Mouse (Mus musculus) midbrain, embryonic 10.5 days (tissue): ENCODE measurements around the gene Tmem268. TPM values are rescaled to one million over a fixed set of nuclear protein-coding genes. Genes with fewer than 3 reads are reported as not detected.
A peak's percentile ranks its signal among the peaks of the same experiment; 100 is the strongest.

ENCODE experiments used
- DNase-seq: peaks from one replicate; pipeline ENCODE4 v3.0.0-alpha.2; 2017; ENCODE audit warnings: low spot score
- H3K27ac ChIP-seq: fragments of 300-500 bp; sonication (generic); replicated peaks from 2 replicates; pipeline ENCODE4 v1.5.1; 2016; ENCODE audit warnings: mild to moderate bottlenecking
- H3K27me3 ChIP-seq: fragments of 300-500 bp; sonication (generic); 2 replicates; pipeline ENCODE4 v1.6.1; 2016; ENCODE audit warnings: low read depth, mild to moderate bottlenecking; ENCODE audit not compliant: poor library complexity, severe bottlenecking
- H3K36me3 ChIP-seq: fragments of 300-500 bp; sonication (generic); 2 replicates; pipeline ENCODE4 v1.6.1; 2016; ENCODE audit warnings: mild to moderate bottlenecking, moderate library complexity
- H3K4me1 ChIP-seq: fragments of 300-500 bp; sonication (generic); 2 replicates; pipeline ENCODE4 v1.6.1; 2016
- H3K4me3 ChIP-seq: fragments of 300-500 bp; sonication (generic); 2 replicates; pipeline ENCODE4 v1.5.1; 2016; ENCODE audit warnings: mild to moderate bottlenecking, moderate library complexity
- H3K9me3 ChIP-seq: fragments of 300-500 bp; sonication (generic); replicated peaks from 2 replicates; pipeline ENCODE4 v1.6.1; 2016; ENCODE audit warnings: mild to moderate bottlenecking
- WGBS: fragments of 180-500 bp; shearing (Covaris S2); methylation state at CpG from one replicate; pipeline ENCODE4 v1.1.7; 2016; 5-methylcytosine and 5-hydroxymethylcytosine counted together
- polyA plus RNA-seq: library from polyadenylated mRNA; unstranded; fragments of >200 nt; fragmentation: Nextera tagmentation; extraction: Ambion mirVana; gene quantifications from 2 replicates; pipeline ENCODE4 v1.2.1, GENCODE M21; 2016

The Tmem268 gene
- polyA plus RNA-seq, 1 experiment from 2014 or later = 10.0 TPM

DNA sequence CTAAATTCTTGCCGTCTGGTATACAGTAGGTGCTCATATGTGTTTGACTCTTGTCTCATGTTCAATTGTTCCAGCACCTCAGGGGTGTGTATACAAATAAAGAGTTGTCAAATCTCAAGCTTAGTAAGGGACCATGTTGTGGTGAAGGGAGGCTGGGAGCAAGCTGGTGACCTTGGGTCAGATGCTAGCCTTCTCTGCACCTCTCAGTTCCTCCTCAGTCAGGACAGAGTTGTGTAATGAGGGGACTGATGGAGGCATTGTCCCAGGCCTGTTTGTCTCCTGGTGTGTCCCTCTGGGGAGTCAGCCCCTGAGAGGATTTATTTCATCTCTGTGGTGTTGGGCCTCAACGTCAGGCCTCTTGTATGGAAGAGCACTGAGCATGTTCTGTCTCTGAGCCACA, 27.7 kb downstream of the Tmem268 start:
- DNase-seq = no peak
- WGBS = 75% methylated on average over 2 of the region's 2 CpGs
- no peaks in the 10 kb centered on the region for H3K27me3 ChIP-seq
- no peak overlapping the region for H3K27ac ChIP-seq
- H3K4me1 ChIP-seq = peaks cover 2% of the 10 kb centered on the region; the same call in 1 of the 2 replicates
- H3K4me3 ChIP-seq = no peak overlapping the region
- peaks cover 11% of the 10 kb centered on the region for H3K36me3 ChIP-seq
- H3K9me3 ChIP-seq = no peaks in the 10 kb centered on the region

DNA sequence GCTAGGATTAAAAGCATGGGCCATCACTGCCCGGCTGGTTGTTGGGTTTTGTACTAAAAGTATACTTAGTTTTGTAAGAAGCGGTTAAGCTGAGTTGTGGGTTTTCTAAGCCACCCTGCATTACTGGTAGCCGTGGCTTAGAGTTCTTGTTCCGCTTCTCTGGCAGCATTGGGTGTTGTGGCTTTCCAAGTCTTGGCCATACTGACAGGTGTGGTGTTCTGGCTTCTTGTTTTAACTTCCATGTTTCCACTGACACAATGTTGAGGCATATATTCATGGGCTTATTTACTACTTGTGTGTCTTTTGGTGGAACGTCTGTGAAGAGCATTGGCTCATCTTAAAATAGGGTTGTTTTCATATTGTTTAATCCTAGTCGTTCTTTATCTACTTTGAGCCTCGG, 31.4 kb downstream of the Tmem268 start:
- Histone ChIP-seq H3K27ac (no peak overlapping the region), H3K36me3 (no peaks in the 10 kb centered on the region), H3K27me3 (no peaks in the 10 kb centered on the region), H3K4me1 (peaks cover 9% of the 10 kb centered on the region), H3K4me3 (no peak overlapping the region), H3K9me3 (no peaks in the 10 kb centered on the region)
- WGBS = 91% methylated on average over 7 of the region's 7 CpGs
- no peak for DNase-seq

DNA sequence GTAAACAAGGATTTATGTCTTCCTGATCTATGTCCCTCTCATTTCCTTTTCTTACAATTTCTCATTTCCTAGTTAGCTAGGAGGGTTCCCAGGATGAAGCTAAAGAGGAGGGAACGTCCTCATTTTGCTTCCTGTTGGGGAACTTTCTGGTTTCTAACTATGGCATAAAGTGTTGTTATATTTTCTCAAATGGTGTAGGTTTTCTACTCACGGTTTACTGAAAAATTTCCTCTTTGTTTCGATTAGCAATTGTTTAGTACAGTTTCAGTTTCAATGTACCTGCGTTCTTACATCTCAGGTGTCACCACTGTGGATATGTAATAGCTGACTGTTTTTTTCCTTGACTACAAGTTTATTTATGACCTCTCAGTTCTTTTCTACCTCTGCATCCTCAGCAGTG, 32.0 kb downstream of the Tmem268 start:
- no peaks in the 10 kb centered on the region for H3K36me3 ChIP-seq
- DNase-seq = no peak
- H3K27me3 ChIP-seq = no peaks in the 10 kb centered on the region
- H3K4me3 ChIP-seq = no peak overlapping the region
- WGBS = 90% methylated on average over 4 of the region's 4 CpGs
- peaks cover 13% of the 10 kb centered on the region for H3K4me1 ChIP-seq
- H3K27ac ChIP-seq = no peak overlapping the region
- H3K9me3 ChIP-seq = no peaks in the 10 kb centered on the region

DNA sequence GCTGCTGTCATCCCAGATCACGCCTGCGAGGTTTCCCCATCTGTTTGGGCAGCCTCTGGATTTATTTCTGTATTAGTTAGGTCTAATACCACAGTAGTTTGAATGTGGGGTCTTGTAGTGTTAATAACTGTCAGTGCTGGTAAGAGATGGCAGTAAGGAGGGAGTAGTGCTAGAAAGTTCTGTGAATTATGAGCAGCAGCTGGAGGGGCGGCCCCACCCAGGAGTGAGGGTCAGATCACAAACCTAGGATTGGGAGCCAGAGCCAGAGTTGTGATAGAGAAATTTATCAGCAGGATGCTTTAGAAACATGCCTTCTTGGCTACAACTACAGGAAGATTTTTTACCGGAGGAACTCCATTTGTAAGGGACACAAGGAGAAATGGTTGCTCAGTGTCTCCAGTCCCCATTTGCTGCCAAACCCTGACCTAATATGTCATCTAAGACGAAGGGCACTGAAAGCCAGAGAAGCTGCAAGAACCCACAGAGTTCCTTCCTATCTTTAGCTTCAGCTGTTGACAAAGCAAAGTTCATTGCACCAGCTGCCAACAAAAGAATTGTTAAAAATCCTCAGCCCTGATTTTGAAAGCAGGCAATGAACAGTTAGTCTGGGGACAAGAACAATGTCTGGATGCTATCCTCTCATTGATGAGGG, 36.0 kb downstream of the Tmem268 start:
- 78% methylated on average over 5 of the region's 5 CpGs for WGBS
- DNase-seq = no peak
- H3K4me1 ChIP-seq = peaks cover 13% of the 10 kb centered on the region
- no peaks in the 10 kb centered on the region for H3K27me3 ChIP-seq
- no peak overlapping the region for H3K27ac ChIP-seq
- H3K36me3 ChIP-seq = no peaks in the 10 kb centered on the region
- H3K9me3 ChIP-seq = no peaks in the 10 kb centered on the region
- no peak overlapping the region for H3K4me3 ChIP-seq

DNA sequence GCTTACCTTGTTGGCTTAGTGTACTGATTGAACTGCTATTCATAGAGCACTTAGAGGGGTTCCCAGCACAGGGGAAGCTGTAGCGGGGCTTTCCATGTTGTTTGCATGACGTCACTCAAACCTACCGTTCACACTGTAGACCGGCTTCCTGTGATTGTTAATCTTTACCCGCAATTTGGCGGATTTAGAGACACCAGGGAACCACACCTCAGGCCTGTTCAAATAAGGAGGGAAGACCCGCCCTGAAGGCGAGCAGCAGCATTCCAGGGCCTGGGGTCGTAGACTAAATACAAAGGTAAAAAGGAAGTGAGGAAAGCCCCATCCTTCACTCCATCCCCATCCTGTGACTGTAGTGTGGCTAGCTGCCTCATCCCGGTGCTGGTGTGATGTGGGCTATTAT, 36.7 kb downstream of the Tmem268 start:
- Histone ChIP-seq H3K36me3 (no peaks in the 10 kb centered on the region), H3K27ac (peak overlapping the region; percentile 24; the same call in 1 of the 2 replicates), H3K27me3 (no peaks in the 10 kb centered on the region), H3K4me1 (peaks cover 13% of the 10 kb centered on the region), H3K4me3 (no peak overlapping the region), H3K9me3 (no peaks in the 10 kb centered on the region)
- WGBS = 88% methylated on average over 10 of the region's 10 CpGs
- DNase-seq = no peak

DNA sequence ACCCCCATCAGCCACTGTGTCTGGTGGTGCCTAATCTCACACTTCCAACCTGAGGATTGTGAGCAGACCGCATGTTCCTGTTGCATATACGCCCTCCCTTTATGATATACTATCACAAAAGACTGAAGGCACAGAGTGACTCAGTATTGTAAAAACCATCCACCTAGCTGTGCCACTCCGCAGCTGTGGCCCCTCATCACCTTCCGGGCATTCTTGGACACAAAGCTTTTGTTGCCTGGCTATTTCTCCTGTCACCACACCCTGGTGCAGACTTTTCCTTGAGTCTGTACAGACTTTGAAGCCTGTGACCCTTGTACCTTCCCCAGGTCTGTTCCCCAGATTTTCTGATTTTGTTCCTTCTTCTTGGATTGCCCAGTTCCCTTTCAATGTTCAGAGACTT, 37.4 kb downstream of the Tmem268 start:
- H3K9me3 ChIP-seq = no peaks in the 10 kb centered on the region
- H3K4me1 ChIP-seq = peaks cover 13% of the 10 kb centered on the region
- no peak overlapping the region for H3K27ac ChIP-seq
- H3K27me3 ChIP-seq = no peaks in the 10 kb centered on the region
- no peak for DNase-seq
- no peak overlapping the region for H3K4me3 ChIP-seq
- 92% methylated on average over 4 of the region's 4 CpGs for WGBS
- H3K36me3 ChIP-seq = no peaks in the 10 kb centered on the region

DNA sequence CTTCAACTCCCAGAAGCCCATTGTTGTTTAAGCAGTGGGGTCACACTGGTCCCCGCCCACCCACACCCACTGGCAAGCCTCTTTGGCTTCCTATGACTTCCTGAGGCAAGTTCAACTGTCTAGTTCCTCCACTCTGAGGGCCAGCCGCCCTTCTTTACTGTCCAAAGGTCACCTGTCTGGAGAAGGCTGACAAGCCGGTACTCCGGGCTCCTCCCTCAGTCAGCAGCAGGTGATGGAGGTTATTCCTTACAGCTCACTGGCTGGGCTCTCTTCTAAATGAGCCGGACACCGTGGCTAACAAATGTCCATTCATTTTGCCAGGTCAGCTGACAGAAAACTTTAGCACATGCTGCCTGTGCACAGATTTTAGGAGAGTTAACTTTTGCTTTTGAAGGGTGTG, 42.2 kb downstream of the Tmem268 start:
- H3K36me3 ChIP-seq = no peaks in the 10 kb centered on the region
- H3K4me1 ChIP-seq = no peaks in the 10 kb centered on the region
- H3K4me3 ChIP-seq = no peak overlapping the region
- H3K9me3 ChIP-seq = no peaks in the 10 kb centered on the region; the same call in 1 of the 2 replicates
- 88% methylated on average over 6 of the region's 6 CpGs for WGBS
- H3K27me3 ChIP-seq = no peaks in the 10 kb centered on the region
- no peak for DNase-seq
- no peak overlapping the region for H3K27ac ChIP-seq

DNA sequence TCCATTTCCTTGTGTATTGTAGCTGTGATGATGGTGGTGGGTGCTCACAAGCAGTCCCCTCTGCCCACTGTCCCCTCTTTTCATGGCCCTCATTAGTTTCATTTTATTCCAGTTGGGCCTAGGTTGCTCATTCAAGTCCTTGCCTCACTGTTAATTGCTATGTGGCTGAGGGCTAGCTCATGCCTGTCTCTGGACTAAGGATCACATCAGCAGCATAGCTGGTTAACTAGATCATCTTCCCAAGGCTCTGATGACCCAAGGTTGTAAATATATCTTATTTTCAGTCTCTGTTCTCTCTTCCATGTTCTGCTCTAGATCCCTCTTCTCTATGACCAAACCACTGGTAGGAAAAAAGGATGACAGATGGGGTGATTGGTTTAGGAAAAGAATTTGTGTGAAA, 42.7 kb downstream of the Tmem268 start:
- H3K4me3 ChIP-seq = no peak overlapping the region
- H3K27me3 ChIP-seq = no peaks in the 10 kb centered on the region
- no peaks in the 10 kb centered on the region for H3K36me3 ChIP-seq
- H3K9me3 ChIP-seq = no peaks in the 10 kb centered on the region; the same call in 1 of the 2 replicates
- no peaks in the 10 kb centered on the region for H3K4me1 ChIP-seq
- DNase-seq = no peak
- no peak overlapping the region for H3K27ac ChIP-seq

DNA sequence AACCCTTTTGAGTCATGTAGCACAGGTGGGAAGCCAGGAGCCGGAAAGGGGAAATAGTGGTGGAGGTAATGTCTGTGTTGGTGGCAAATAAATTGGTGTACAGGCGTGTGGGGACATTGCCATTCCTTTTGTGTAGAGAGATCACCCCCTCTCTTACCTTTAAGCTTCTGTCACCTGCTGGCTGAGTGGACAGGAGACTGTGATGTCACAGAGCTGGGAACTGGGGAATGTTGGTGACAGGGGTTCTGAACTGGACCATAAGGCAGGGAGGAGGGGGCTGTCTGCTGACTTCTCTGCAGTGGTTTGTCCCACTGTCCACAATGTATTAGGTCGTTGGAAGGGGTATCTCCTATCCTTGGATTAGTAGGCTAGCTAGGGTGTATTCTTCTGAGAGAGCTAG, 46.4 kb downstream of the Tmem268 start, which contains the start of gene Gm11213:
Gm11213 (minus strand) TSS at position 317 of the 400 bp plus-strand sequence.
- H3K9me3 ChIP-seq = no peaks in the 10 kb centered on the region; the same call in 1 of the 2 replicates
- WGBS = 72% methylated on average over 3 of the region's 3 CpGs
- H3K27me3 ChIP-seq = no peaks in the 10 kb centered on the region
- H3K4me3 ChIP-seq = no peak within 1 kb of the TSS
- H3K4me1 ChIP-seq = no peaks in the 10 kb centered on the region
- no peak for DNase-seq
- H3K36me3 ChIP-seq = no peaks in the 10 kb centered on the region
- no peak within 1 kb of the TSS for H3K27ac ChIP-seq

DNA sequence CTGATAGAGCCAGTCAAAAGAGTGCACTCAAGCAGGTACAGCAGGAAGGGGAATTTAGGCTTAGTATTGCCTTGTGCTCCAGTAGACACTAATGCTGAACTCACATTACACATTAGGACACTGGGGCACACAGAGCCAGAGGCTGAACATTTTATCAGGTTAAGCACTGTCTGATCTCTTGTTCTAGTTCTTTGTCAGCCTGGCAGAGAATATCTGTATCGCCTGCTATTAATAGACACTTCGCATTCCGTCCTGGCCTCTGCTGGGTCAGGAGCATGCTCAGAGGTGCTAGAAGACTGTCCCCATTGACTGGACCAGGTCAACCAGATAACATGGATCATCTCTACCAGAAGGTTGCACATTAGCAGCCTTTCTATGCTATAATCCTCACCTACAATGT, 47.0 kb downstream of the Tmem268 start:
- H3K27me3 ChIP-seq = no peaks in the 10 kb centered on the region
- H3K4me1 ChIP-seq = no peaks in the 10 kb centered on the region
- H3K27ac ChIP-seq = no peak overlapping the region
- DNase-seq = no peak
- H3K9me3 ChIP-seq = no peaks in the 10 kb centered on the region; the same call in 1 of the 2 replicates
- H3K36me3 ChIP-seq = no peaks in the 10 kb centered on the region
- WGBS = 98% methylated on average over 3 of the region's 3 CpGs
- no peak overlapping the region for H3K4me3 ChIP-seq

DNA sequence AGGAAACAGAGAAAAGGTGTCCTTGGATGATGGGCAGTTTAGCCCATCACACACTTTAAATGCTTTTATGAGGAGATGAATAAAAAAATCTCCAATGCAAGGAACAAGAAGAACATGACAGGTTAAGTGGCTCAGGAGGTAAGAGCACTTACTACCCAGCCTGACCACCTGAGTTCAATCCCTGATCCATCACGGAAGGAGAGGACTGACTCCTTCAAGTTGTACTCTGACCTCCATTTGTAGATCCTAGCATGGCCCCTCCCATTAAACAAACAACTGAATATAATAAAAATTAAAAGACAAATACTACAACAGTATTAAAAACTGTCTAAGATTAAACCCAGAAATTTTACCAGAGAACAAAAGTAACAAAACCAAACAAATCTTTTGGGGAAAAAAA, 47.4 kb downstream of the Tmem268 start:
- Histone ChIP-seq H3K4me1 (no peaks in the 10 kb centered on the region), H3K9me3 (no peaks in the 10 kb centered on the region; the same call in 1 of the 2 replicates), H3K36me3 (no peaks in the 10 kb centered on the region), H3K27ac (no peak overlapping the region), H3K27me3 (no peaks in the 10 kb centered on the region), H3K4me3 (no peak overlapping the region)
- DNase-seq = no peak
- WGBS = 79% methylated on average over 1 of the region's 1 CpGs

DNA sequence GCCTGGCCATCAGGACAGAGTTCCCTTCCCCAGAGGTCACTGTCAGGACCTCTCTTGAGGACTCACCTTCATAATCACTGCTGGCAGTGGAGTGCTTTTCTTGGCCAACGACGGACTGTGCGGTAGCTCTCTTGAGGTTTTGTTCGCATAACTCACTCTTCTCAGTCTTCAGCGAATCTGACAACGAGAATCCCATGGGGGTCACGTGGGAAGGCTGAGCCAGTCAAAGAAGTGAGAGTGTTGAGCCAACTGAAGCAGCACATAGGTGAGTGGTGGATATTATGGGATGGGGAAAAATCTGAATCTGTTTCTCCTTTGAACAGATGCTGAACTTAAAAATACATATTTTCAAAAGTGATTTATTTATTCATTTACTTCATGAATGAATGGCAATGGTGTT, 49.8 kb downstream of the Tmem268 start:
- WGBS = 88% methylated on average over 7 of the region's 7 CpGs
- no peak for DNase-seq
- H3K4me3 ChIP-seq = no peak overlapping the region
- H3K4me1 ChIP-seq = no peaks in the 10 kb centered on the region
- no peaks in the 10 kb centered on the region for H3K27me3 ChIP-seq
- H3K9me3 ChIP-seq = no peaks in the 10 kb centered on the region
- no peak overlapping the region for H3K27ac ChIP-seq
- H3K36me3 ChIP-seq = no peaks in the 10 kb centered on the region

DNA sequence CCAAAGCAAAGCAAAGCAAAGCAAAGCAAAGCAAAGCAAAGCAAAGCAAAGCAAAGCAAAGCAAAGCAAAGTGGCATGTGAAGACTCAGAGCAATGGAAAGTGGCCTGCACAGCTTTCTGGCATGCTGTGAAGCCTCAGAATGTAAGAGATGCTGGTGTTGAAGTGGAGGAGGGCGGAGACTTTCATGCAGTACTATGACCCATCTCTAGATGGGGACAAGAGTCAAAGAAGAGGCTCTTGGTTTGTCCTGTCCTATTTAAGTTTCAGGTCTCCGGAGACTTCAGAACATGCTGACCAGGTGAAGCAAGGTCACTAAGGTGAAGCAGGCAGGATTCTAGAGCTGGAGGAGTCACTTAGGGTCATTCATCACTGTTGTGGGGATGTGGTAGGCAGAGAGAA, 63.3 kb downstream of the Tmem268 start:
- Histone ChIP-seq H3K36me3 (no peaks in the 10 kb centered on the region), H3K9me3 (no peaks in the 10 kb centered on the region), H3K4me1 (no peaks in the 10 kb centered on the region), H3K27ac (no peak overlapping the region), H3K27me3 (no peaks in the 10 kb centered on the region), H3K4me3 (no peak overlapping the region)
- DNase-seq = no peak
- WGBS = 84% methylated on average over 2 of the region's 2 CpGs
